Mouse (Mus musculus) hindbrain, embryonic 13.5 days (tissue): Measurements from ENCODE around the gene Tnip1. TPM values are rescaled to one million over a fixed set of nuclear protein-coding genes. Genes with fewer than 3 reads are reported as not detected.

Experiments
- ATAC-seq: fragments of 200-750 bp; cut with Nextera tagmentation; 2 replicates; pipeline ENCODE4 v1.8.0; 2017; ENCODE audit warnings: moderate TSS enrichment; ENCODE audit not compliant: low FRiP score
- H3K27ac ChIP-seq: fragments of 300-500 bp; sonication (generic); 2 replicates; pipeline ENCODE4 v1.5.1; 2015; ENCODE audit warnings: inconsistent platforms, mild to moderate bottlenecking, moderate library complexity
- H3K27me3 ChIP-seq: fragments of 300-500 bp; sonication (generic); 2 replicates; pipeline ENCODE4 v1.6.1; 2015; ENCODE audit warnings: mild to moderate bottlenecking, inconsistent platforms
- H3K36me3 ChIP-seq: fragments of 300-500 bp; sonication (generic); 2 replicates; pipeline ENCODE4 v1.6.1; 2015; ENCODE audit warnings: mild to moderate bottlenecking, inconsistent platforms
- H3K4me1 ChIP-seq: fragments of 300-500 bp; sonication (generic); replicated peaks from 2 replicates; pipeline ENCODE4 v1.6.1; 2015; ENCODE audit warnings: inconsistent platforms
- H3K4me2 ChIP-seq: fragments of 300-500 bp; sonication (generic); 2 replicates; pipeline ENCODE4 v1.6.1; 2015; ENCODE audit warnings: inconsistent platforms, mild to moderate bottlenecking, moderate library complexity
- H3K4me3 ChIP-seq: fragments of 300-500 bp; sonication (generic); 2 replicates; pipeline ENCODE4 v1.5.1; 2015; ENCODE audit warnings: mild to moderate bottlenecking, inconsistent platforms
- H3K9ac ChIP-seq: fragments of 300-500 bp; sonication (generic); 2 replicates; pipeline ENCODE4 v1.6.1; 2015; ENCODE audit warnings: mild to moderate bottlenecking, inconsistent platforms
- H3K9me3 ChIP-seq: fragments of 300-500 bp; sonication (generic); 2 replicates; pipeline ENCODE4 v1.6.1; 2016; ENCODE audit warnings: inconsistent platforms
- WGBS: fragments of 180-500 bp; shearing (Covaris S2); methylation state at CpG from one replicate; pipeline ENCODE4 v1.1.7; 2015; 5-methylcytosine and 5-hydroxymethylcytosine counted together
- polyA plus RNA-seq: library from polyadenylated mRNA; unstranded; fragments of >200 nt; fragmentation: Nextera tagmentation; extraction: Ambion mirVana; gene quantifications from 2 replicates; pipeline ENCODE4 v1.2.1, GENCODE M21; 2015

Tnip1 gene
- polyA plus RNA-seq, 1 experiment from 2014 or later: 19.3 TPM

DNA sequence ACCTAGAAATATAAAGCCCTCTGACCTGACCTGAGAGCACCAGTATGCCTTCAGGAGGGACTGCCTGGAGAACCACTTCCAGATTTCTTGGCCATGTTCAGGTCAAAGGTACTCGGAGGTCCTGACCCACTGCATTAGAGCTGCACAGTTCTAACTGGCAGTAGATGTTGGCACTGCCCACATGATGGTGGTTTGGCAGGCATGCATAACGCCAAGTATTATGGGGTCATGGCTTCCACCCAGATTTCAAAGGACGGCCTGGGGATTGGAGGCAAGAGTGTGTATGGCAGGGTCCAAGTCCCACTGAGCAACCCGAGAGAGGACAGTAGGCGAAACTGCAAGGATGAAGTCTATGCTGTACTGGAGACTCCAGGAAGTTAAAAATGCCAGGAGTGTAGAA lies 48.9 kb downstream of the Tnip1 start:
- Histone ChIP-seq H3K9me3 (no peaks in the 10 kb centered on the region), H3K9ac (no peak overlapping the region), H3K27ac (no peak overlapping the region), H3K4me1 (no peaks in the 10 kb centered on the region), H3K4me2 (no peak overlapping the region), H3K27me3 (no peaks in the 10 kb centered on the region), H3K4me3 (no peak overlapping the region), H3K36me3 (peaks cover 91% of the 10 kb centered on the region)
- no peak for ATAC-seq
- WGBS: 100% methylated on average over 5 of the region's 5 CpGs

- Histone ChIP-seq H3K36me3 (peaks cover 88% of the 10 kb centered on the region), H3K4me2 (no peak overlapping the region), H3K9ac (no peak overlapping the region), H3K4me1 (no peaks in the 10 kb centered on the region), H3K9me3 (no peaks in the 10 kb centered on the region), H3K4me3 (no peak overlapping the region), H3K27ac (no peak overlapping the region), H3K27me3 (no peaks in the 10 kb centered on the region)
- WGBS: 90% methylated on average over 9 of the region's 9 CpGs
- no peak for ATAC-seq
Measured at GRCm38 (mm10) chr11:54912503-54913316, 50.0 kb downstream of the Tnip1 start.

GRCm38 (mm10) chr11:54911671-54912502 lies 50.8 kb downstream of the Tnip1 start:
- Histone ChIP-seq H3K27ac (no peak overlapping the region), H3K4me1 (no peaks in the 10 kb centered on the region), H3K36me3 (peaks cover 80% of the 10 kb centered on the region), H3K9ac (no peak overlapping the region), H3K4me3 (no peak overlapping the region), H3K4me2 (no peak overlapping the region), H3K27me3 (no peaks in the 10 kb centered on the region), H3K9me3 (no peaks in the 10 kb centered on the region)
- WGBS: 96% methylated on average over 7 of the region's 7 CpGs
- ATAC-seq: no peak

GRCm38 (mm10) chr11:54911201-54911600 lies 51.5 kb downstream of the Tnip1 start:
- H3K36me3 ChIP-seq: peaks cover 73% of the 10 kb centered on the region
- no peak overlapping the region for H3K27ac ChIP-seq
- no peak overlapping the region for H3K4me3 ChIP-seq
- H3K4me2 ChIP-seq: no peak overlapping the region
- H3K9ac ChIP-seq: no peak overlapping the region
- H3K9me3 ChIP-seq: no peaks in the 10 kb centered on the region
- no peaks in the 10 kb centered on the region for H3K27me3 ChIP-seq
- 97% methylated on average over 3 of the region's 3 CpGs for WGBS
- ATAC-seq: no peak
- no peaks in the 10 kb centered on the region for H3K4me1 ChIP-seq

- Histone ChIP-seq H3K9ac (no peak overlapping the region), H3K4me2 (no peak overlapping the region), H3K36me3 (peaks cover 65% of the 10 kb centered on the region), H3K4me3 (no peak overlapping the region), H3K27me3 (no peaks in the 10 kb centered on the region), H3K27ac (no peak overlapping the region), H3K9me3 (no peaks in the 10 kb centered on the region), H3K4me1 (no peaks in the 10 kb centered on the region)
- ATAC-seq: no peak
- WGBS: 85% methylated on average over 12 of the region's 12 CpGs
Measured at GRCm38 (mm10) chr11:54910081-54910665, 52.5 kb downstream of the Tnip1 start.

DNA sequence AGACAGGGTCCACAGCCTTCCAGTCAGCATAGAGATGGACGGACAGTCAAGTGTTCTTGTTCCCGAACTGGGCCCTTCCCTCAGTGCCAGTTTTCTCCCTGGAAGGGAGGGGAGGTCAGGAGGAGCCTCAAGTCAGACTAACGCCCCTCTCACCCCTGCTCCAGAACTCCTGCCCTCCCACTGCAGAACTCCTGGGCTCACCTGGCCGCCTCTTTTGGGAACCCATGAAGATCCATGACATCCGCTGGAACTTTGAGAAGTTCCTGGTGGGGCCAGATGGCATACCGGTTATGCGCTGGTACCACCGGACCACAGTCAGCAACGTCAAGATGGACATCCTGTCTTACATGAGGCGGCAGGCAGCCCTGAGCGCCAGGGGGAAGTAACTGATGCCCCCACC lies 53.4 kb downstream of the Tnip1 start:
- no peak overlapping the region for H3K9ac ChIP-seq
- H3K4me3 ChIP-seq: no peak overlapping the region
- H3K4me2 ChIP-seq: no peak overlapping the region
- no peak overlapping the region for H3K27ac ChIP-seq
- H3K9me3 ChIP-seq: no peaks in the 10 kb centered on the region
- peaks cover 3% of the 10 kb centered on the region; the same call in 1 of the 2 replicates for H3K4me1 ChIP-seq
- no peak for ATAC-seq
- WGBS: 93% methylated on average over 11 of the region's 11 CpGs
- peaks cover 56% of the 10 kb centered on the region for H3K36me3 ChIP-seq
- no peaks in the 10 kb centered on the region for H3K27me3 ChIP-seq

- Histone ChIP-seq H3K4me1 (peaks cover 17% of the 10 kb centered on the region), H3K9me3 (no peaks in the 10 kb centered on the region), H3K36me3 (peaks cover 39% of the 10 kb centered on the region), H3K4me3 (no peak overlapping the region), H3K9ac (no peak overlapping the region), H3K27me3 (no peaks in the 10 kb centered on the region), H3K27ac (no peak overlapping the region), H3K4me2 (no peak overlapping the region)
- WGBS: 90% methylated on average over 5 of the region's 5 CpGs
- no peak for ATAC-seq
Measured at GRCm38 (mm10) chr11:54907259-54907658, 55.5 kb downstream of the Tnip1 start.

GRCm38 (mm10) chr11:54906466-54906865 lies 56.3 kb downstream of the Tnip1 start:
- Histone ChIP-seq H3K9ac (no peak overlapping the region), H3K4me2 (no peak overlapping the region), H3K4me1 (peaks cover 18% of the 10 kb centered on the region), H3K27ac (no peak overlapping the region), H3K27me3 (no peaks in the 10 kb centered on the region), H3K9me3 (no peaks in the 10 kb centered on the region), H3K4me3 (no peak overlapping the region), H3K36me3 (peaks cover 33% of the 10 kb centered on the region)
- WGBS: 83% methylated on average over 4 of the region's 4 CpGs
- ATAC-seq: no peak

DNA sequence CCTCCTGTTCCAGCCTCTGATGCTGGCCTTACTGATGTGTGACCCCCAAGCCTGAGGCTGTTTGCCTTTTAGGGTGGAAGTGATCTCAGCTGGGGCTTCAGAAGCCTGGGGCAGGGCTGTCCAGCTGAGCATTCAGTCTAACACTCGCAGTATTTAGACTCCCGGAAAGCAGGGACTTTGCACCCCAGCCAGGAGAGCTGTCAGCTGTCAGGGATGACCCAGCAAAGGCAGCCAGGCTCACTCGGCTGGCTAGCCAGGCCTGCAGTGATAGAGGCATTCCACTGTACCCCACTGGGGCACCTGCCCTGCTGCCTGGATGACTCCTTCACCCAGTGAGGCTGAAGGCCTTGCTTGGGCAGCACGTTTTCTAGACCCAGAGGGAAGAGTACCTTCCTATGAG lies 56.8 kb downstream of the Tnip1 start:
- Histone ChIP-seq H3K4me1 (peaks cover 18% of the 10 kb centered on the region), H3K9me3 (no peaks in the 10 kb centered on the region), H3K36me3 (peaks cover 27% of the 10 kb centered on the region), H3K9ac (no peak overlapping the region), H3K4me2 (no peak overlapping the region), H3K27ac (no peak overlapping the region), H3K4me3 (no peak overlapping the region), H3K27me3 (no peaks in the 10 kb centered on the region)
- no peak for ATAC-seq
- WGBS: 70% methylated on average over 4 of the region's 4 CpGs

- H3K4me3 ChIP-seq: no peak overlapping the region
- H3K27me3 ChIP-seq: no peaks in the 10 kb centered on the region
- no peak overlapping the region for H3K9ac ChIP-seq
- no peak overlapping the region for H3K27ac ChIP-seq
- H3K4me1 ChIP-seq: peaks cover 18% of the 10 kb centered on the region
- WGBS: 76% methylated on average over 3 of the region's 3 CpGs
- H3K36me3 ChIP-seq: peaks cover 19% of the 10 kb centered on the region
- ATAC-seq: no peak
- no peak overlapping the region for H3K4me2 ChIP-seq
- no peaks in the 10 kb centered on the region for H3K9me3 ChIP-seq
Measured at GRCm38 (mm10) chr11:54905086-54905485, 57.6 kb downstream of the Tnip1 start.

DNA sequence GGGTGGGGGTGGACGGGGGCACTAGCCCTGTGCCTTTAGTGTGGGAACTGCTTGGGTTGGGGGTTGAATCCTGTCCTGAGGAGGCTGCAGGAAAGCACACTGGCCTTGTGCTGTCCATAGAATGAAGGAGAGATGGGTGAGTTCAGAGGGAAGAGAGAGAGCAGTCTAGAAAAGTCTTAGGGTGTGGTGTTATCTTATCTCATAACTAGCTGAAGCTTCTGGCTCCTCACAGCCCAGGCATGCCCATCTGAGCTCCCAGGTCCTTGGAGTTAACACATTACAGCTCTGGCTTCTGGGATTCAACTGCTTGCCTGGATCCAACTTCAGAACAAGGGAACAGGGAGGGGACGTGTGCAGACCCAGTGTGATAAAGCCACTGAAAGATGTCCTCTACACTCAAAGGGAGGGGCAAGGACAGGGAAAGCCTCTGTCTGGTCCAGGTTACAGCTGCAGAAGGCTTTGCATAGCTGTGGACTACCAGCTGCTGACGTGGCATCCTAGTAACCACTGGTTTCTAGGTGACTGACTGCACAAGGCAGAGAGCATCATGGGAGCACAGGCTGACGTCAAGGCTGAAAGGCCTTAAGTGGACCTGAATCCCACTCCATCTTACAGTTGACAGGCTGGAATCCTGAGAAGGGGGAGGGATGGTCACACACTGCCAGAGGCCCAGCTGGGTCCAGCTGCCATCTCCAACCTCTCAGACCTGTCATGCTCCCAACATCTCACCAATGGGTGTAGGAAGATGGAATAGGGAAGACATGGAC lies 58.6 kb downstream of the Tnip1 start:
- Histone ChIP-seq H3K4me1 (peaks cover 18% of the 10 kb centered on the region), H3K4me3 (no peak overlapping the region), H3K27me3 (no peaks in the 10 kb centered on the region), H3K4me2 (no peak overlapping the region), H3K36me3 (peaks cover 11% of the 10 kb centered on the region), H3K9ac (no peak overlapping the region), H3K27ac (no peak overlapping the region), H3K9me3 (no peaks in the 10 kb centered on the region)
- 42% methylated on average over 4 of the region's 4 CpGs for WGBS
- no peak for ATAC-seq

GRCm38 (mm10) chr11:54903339-54903738 lies 59.4 kb downstream of the Tnip1 start:
- H3K4me2 ChIP-seq: peak overlapping the region; percentile 80
- peaks cover 18% of the 10 kb centered on the region for H3K4me1 ChIP-seq
- WGBS: 74% methylated on average over 5 of the region's 5 CpGs
- H3K9me3 ChIP-seq: no peaks in the 10 kb centered on the region
- H3K27ac ChIP-seq: no peak overlapping the region
- peak overlapping the region; percentile 55 for H3K4me3 ChIP-seq
- no peak for ATAC-seq
- H3K36me3 ChIP-seq: peaks cover 3% of the 10 kb centered on the region; the same call in 1 of the 2 replicates
- H3K9ac ChIP-seq: peak overlapping the region; percentile 69
- no peaks in the 10 kb centered on the region for H3K27me3 ChIP-seq
